Mouse (Mus musculus) embryo, embryonic 11 days (tissue): ENCODE data around the gene Pogz.
"Not testable (repeated sequence)": the region's sequence is repeated elsewhere in the genome, so short reads cannot be mapped to it uniquely, and the experiment has no call there.

Experiments used
- DNase-seq: peaks from one replicate; pipeline ENCODE4 v3.0.0-alpha.2; 2015

The Pogz gene

DNA sequence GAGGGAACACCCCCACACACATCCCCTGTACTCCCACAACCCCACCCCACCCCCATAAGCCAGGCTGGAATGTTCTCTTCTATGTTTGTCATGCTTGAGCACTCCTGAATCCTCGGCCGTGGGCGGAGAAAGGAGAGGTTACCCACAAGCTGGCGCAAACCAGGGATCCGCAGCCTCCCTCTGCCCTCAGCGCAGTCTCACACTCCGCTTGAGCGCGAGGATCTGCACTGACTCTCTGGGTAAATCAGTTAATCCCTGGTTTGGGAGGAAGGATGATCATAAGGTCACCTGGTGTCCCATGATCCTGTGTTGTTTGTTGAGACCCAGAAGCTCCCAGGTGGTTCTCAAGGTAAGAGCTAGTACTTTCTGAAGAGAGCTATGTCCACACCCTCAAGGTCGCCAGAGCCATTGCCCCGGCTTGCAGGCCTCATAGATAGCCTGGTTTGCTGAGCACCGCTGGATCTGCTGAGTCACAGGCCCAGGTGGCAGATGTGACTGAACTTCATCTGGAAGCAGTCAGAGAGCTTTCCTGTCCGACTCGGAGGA, 80.5 kb downstream of the Pogz start:
- peak; percentile 23 for DNase-seq

GRCm38 (mm10) chr3:94918845-94919244, 81.5 kb downstream of the Pogz start:
- no peak for DNase-seq

DNA sequence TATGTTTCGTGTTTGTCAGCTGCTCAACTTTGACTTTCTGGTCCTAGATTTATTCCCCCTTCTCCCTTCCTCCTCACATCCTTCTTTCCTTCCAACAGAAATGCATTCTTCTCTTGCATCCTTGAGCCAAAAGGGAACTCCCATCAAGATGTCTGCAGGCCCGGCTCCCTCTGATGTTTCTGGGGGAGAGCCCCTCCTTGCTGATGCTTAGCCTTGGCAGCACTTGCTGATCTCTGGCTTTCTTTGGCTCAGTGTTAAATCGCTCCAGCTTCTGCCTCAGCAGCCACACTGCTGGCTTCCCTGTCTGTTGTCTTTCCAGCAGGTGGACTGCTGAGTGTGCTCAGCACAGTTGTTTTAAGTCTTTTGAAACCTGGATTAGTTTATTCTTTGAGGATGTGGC, 83.7 kb downstream of the Pogz start:
- DNase-seq: no peak

DNA sequence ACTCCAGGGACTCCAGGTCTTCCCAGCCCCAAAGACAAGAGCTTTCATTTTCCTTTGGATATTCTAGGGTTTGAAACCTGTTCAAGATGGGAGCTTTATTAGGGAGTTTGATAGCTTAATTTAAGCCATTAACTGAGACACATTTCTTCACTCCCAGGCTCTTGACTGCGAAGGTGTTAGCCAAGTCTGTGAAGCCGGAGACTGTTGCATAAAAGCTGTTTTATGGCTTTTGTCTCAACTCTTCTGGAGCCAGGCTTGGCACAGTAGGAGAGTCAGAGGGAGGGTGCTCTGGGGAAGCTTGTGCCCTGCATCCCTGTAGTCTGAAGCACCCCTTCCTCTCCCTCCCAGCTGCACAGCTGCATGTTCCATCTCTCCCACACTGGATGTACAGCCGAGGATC, 85.0 kb downstream of the Pogz start:
- no peak for DNase-seq

GRCm38 (mm10) chr3:94924688-94925087, 87.3 kb downstream of the Pogz start:
- no peak for DNase-seq

DNA sequence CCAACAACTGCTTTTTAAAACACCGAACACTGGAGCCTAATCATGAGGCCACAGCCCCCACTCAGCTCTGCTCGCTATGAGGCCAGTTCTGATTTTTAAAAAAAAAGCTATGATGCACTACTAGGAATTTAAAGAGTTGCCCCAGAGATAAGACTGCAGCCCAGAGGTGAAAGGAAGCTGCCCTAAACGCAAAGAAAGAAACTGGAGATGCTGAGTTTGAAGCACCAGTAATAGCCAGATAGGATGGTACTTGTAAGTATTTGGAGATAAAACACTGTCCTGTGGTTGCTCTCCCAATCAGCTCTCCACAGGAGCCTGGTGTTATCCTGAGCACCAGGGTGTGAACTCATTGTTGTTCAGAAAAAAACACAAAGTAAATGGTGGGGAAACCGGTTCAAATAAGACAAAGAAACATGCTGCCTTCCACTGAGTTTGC, 89.0 kb downstream of the Pogz start:
- DNase-seq: not testable (repeated sequence)

DNA sequence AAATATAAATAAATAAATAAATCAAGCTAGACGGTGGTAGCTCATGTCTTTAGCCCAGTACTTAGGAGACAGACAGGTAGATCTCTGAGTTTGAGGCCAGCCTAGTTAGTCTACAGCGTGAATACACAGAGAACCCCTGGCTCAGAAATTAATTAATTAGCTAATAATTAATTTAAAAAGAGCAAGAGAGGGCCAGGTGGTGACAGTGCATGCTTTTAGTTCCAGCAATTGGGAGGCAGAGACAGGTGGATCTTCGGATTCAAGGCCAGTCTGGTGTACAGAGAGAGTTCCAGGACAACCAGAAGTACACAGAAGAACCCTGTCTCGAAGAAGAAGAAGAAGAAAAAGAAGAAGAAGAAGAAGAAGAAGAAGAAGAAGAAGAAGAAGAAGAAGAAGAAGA, 91.6 kb downstream of the Pogz start:
- DNase-seq: not testable (repeated sequence)

GRCm38 (mm10) chr3:94930386-94931266, 93.3 kb downstream of the Pogz start:
- not testable (repeated sequence) for DNase-seq

GRCm38 (mm10) chr3:94931427-94932082, 94.2 kb downstream of the Pogz start:
- DNase-seq: not testable (repeated sequence)
